Mouse (Mus musculus): ENCODE measurements around the gene Tex37. TPM values are rescaled to one million over a fixed set of nuclear protein-coding genes. Genes with fewer than 3 reads are reported as not detected.
A peak's percentile ranks its signal among the peaks of the same experiment; 100 is the strongest.

Tex37 gene
- polyA plus RNA-seq, 1 experiment from 2014 or later = not detected

DNA sequence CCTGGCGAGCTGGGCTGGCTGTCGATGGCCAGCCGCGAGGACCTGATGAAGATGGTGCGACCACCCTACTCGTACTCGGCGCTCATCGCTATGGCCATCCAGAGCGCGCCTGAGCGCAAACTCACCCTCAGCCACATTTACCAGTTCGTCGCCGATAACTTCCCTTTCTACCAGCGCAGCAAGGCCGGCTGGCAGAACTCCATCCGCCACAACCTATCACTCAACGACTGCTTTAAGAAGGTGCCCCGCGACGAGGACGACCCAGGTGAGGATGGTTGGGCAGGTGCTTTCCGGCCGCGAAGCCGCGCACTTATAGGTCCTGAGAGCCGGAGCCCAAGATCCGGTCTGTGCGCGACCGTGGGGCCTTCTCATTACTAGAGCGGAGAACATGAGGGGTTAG, 38.2 kb upstream of the Tex37 start:
- peaks cover 72% of the 10 kb centered on the region for H3K27me3 ChIP-seq (replicated peaks; ENCODE audit: control insufficient read depth, insufficient read depth, low read length)

DNA sequence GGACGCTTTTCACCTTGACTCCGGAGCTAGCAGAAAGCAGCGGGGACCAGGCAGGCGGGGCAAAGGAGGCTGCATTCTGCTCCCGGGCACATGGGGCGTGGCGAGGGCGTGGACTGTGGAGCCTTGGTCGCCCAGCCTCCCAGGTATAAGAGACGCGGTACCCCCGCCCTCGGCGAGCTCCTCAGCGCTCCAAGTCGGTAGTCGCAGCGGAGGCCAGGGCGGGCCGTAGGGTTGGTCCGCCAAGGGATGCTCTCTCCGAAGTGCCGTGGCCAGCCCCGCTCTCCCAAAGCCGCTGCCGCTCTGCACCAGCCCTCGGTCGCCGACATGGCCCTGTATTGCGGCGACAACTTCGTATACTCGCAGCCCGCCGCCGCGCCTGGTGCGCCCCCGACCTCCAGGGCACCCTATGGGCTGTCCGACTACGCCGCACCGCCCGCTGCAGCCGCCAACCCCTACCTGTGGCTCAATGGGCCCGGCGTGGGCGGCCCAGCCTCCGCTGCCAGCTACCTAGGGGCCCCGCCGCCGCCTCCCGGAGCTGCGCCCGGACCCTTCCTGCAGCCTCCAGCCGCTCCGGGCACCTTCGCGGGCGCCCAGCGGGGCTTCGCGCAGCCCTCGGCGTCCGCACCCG, 37.7 kb upstream of the Tex37 start, which contains the start of gene Foxi3:
Gene Foxi3 (plus strand): TSS at position 247 of the 628 bp plus-strand sequence.
- H3K27me3 ChIP-seq (replicated peaks; ENCODE audit: control insufficient read depth, insufficient read depth, low read length) = peaks cover 72% of the 10 kb centered on the region

More for the DNA sequence above, 38.2 kb upstream of the Tex37 start:
- Histone ChIP-seq H3K27ac (ENCODE audit: low read depth, low read length) (no peak overlapping the region), H3K9me3 (ENCODE audit: control insufficient read depth) (no peaks in the 10 kb centered on the region), H3K4me3 (ENCODE audit: low read depth, low read length) (peak overlapping the region; percentile 45), H3K36me3 (ENCODE audit: control insufficient read depth, insufficient read depth) (no peaks in the 10 kb centered on the region), H3K4me2 (replicated peaks; ENCODE audit: low read depth) (peak overlapping the region; percentile 77), H3K9ac (ENCODE audit: low read depth, low read length) (no peak overlapping the region), H3K4me1 (replicated peaks; ENCODE audit: control insufficient read depth, insufficient read depth, low read length) (no peaks in the 10 kb centered on the region)
- 2% methylated on average over 34 of the region's 34 CpGs for WGBS
- no peak for ATAC-seq
- TF ChIP-seq CTCF (IDR thresholded peaks at IDR 0.05; ENCODE audit: low read depth) = no peak

DNA sequence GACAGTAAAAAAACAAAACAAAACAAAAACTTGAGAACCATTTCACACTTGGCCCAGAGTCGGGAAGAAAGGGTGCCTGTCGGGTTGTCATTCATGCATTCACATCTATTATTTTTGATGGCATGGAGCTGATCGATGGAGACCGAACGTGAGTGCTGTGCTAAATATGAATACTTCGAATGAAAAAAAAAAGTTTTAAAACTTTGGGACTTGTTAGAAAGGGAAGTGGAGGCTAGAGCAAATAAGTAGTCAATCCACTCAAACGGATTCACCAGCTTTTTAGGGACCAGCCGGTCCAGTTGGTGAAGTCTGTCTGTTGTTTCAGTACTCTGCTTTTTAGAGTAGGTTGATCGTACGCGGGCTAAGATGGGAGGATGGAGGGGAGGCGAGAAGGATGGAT, 37.1 kb upstream of the Tex37 start:
- no peaks in the 10 kb centered on the region for H3K4me1 ChIP-seq (replicated peaks; ENCODE audit: control insufficient read depth, insufficient read depth, low read length)

More for the DNA sequence above, 37.7 kb upstream of the Tex37 start, which contains the start of gene Foxi3:
- under 1% methylated on average over 65 of the region's 67 CpGs for WGBS
- no peak for TF ChIP-seq CTCF (IDR thresholded peaks at IDR 0.05; ENCODE audit: low read depth)
- no peaks in the 10 kb centered on the region for H3K4me1 ChIP-seq (replicated peaks; ENCODE audit: control insufficient read depth, insufficient read depth, low read length)
- ATAC-seq = peak; percentile 64; the same call in 1 of the 2 replicates
- H3K9ac ChIP-seq (ENCODE audit: low read depth, low read length) = no peak within 1 kb of the TSS
- no peaks in the 10 kb centered on the region for H3K9me3 ChIP-seq (ENCODE audit: control insufficient read depth)
- H3K27ac ChIP-seq (ENCODE audit: low read depth, low read length) = no peak within 1 kb of the TSS
- peak within 1 kb of the TSS; percentile 77 for H3K4me2 ChIP-seq (replicated peaks; ENCODE audit: low read depth)
- peak within 1 kb of the TSS; percentile 45 for H3K4me3 ChIP-seq (ENCODE audit: low read depth, low read length)
- H3K36me3 ChIP-seq (ENCODE audit: control insufficient read depth, insufficient read depth) = no peaks in the 10 kb centered on the region

DNA sequence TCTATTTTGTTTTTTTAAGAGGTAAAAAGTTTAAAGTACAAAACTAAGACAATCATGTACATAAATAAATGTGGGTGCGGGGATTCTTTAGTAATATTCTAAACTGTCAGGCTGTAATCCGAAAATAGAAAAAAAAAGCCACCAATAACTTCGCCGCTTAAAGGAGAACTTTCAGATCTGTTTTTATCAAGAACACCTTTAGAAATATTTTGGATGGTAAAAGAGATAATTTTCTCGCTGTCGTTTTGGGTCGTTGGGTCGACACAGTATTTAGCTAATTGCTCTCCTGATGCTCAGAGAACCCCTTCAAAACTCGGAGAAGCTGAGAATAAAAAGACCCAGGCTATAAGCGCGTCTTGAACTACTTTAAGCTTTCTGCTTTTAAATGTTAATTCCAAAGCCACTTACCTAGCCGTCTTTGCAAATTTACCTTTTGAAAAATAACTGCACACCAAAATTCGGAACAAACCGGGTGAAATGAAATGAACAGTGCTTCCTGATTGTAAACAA, 36.6 kb upstream of the Tex37 start:
- Histone ChIP-seq H3K4me1 (replicated peaks; ENCODE audit: control insufficient read depth, insufficient read depth, low read length) (no peaks in the 10 kb centered on the region), H3K4me2 (replicated peaks; ENCODE audit: low read depth) (no peak overlapping the region), H3K9ac (ENCODE audit: low read depth, low read length) (no peak overlapping the region), H3K9me3 (ENCODE audit: control insufficient read depth) (no peaks in the 10 kb centered on the region), H3K36me3 (ENCODE audit: control insufficient read depth, insufficient read depth) (no peaks in the 10 kb centered on the region), H3K4me3 (ENCODE audit: low read depth, low read length) (no peak overlapping the region), H3K27me3 (replicated peaks; ENCODE audit: control insufficient read depth, insufficient read depth, low read length) (peaks cover 69% of the 10 kb centered on the region), H3K27ac (ENCODE audit: low read depth, low read length) (no peak overlapping the region)
- no peak for TF ChIP-seq CTCF (IDR thresholded peaks at IDR 0.05; ENCODE audit: low read depth)
- no peak for ATAC-seq
- WGBS = 5% methylated on average over 14 of the region's 14 CpGs

More for the DNA sequence above, 37.1 kb upstream of the Tex37 start:
- Histone ChIP-seq H3K4me2 (replicated peaks; ENCODE audit: low read depth) (peak overlapping the region; percentile 77), H3K27ac (ENCODE audit: low read depth, low read length) (no peak overlapping the region), H3K9me3 (ENCODE audit: control insufficient read depth) (no peaks in the 10 kb centered on the region), H3K36me3 (ENCODE audit: control insufficient read depth, insufficient read depth) (no peaks in the 10 kb centered on the region), H3K27me3 (replicated peaks; ENCODE audit: control insufficient read depth, insufficient read depth, low read length) (peaks cover 72% of the 10 kb centered on the region), H3K9ac (ENCODE audit: low read depth, low read length) (no peak overlapping the region), H3K4me3 (ENCODE audit: low read depth, low read length) (peak overlapping the region; percentile 45)
- no peak for ATAC-seq
- TF ChIP-seq CTCF (IDR thresholded peaks at IDR 0.05; ENCODE audit: low read depth) = no peak
- WGBS = 3% methylated on average over 12 of the region's 12 CpGs

DNA sequence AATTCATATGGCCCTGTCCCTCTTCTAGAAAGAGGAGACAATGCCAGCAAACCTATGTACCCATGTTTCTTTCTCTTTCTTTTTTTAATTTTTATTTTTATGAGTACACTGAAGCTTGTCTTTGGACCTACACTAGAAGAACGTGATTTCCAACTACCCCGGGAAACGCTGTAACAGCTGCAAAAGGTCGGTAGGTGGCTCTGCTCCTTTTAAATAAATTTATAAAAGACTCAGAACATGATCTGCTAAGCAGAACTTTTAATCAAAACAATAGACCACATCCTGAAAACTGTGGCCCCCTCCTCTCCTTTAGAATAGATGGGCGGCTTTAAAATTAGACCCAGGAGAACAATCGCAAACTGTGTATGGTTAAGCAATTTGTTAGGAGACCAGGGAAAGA, 35.3 kb upstream of the Tex37 start:
- Histone ChIP-seq H3K27me3 (replicated peaks; ENCODE audit: control insufficient read depth, insufficient read depth, low read length) (peaks cover 61% of the 10 kb centered on the region), H3K9ac (ENCODE audit: low read depth, low read length) (no peak overlapping the region), H3K4me1 (replicated peaks; ENCODE audit: control insufficient read depth, insufficient read depth, low read length) (no peaks in the 10 kb centered on the region), H3K4me3 (ENCODE audit: low read depth, low read length) (no peak overlapping the region), H3K4me2 (replicated peaks; ENCODE audit: low read depth) (no peak overlapping the region), H3K36me3 (ENCODE audit: control insufficient read depth, insufficient read depth) (no peaks in the 10 kb centered on the region), H3K27ac (ENCODE audit: low read depth, low read length) (no peak overlapping the region), H3K9me3 (ENCODE audit: control insufficient read depth) (no peaks in the 10 kb centered on the region)
- 9% methylated on average over 6 of the region's 6 CpGs for WGBS
- TF ChIP-seq CTCF (IDR thresholded peaks at IDR 0.05; ENCODE audit: low read depth) = peak; percentile 56
- no peak for ATAC-seq

DNA sequence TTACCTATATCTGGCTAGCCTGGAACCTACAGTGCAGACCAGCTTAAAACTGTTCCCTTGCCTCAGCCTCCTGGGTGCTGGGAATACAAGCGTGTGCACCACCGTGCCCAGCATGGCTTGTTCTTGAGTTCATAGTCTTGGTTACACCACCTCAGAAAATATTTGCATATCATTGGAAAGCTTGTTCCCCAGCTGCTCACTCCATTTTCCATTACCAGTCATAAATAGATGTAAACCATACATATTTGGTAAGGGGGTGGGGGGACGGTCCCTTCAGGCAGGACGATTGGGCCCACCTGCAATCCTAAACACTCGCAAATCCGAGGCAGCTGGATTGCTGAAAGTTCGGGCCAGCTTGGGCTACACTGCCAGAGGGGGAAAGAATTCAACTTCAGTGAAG, 34.5 kb upstream of the Tex37 start:
- Histone ChIP-seq H3K9ac (ENCODE audit: low read depth, low read length) (no peak overlapping the region), H3K27me3 (replicated peaks; ENCODE audit: control insufficient read depth, insufficient read depth, low read length) (peaks cover 54% of the 10 kb centered on the region), H3K9me3 (ENCODE audit: control insufficient read depth) (no peaks in the 10 kb centered on the region), H3K36me3 (ENCODE audit: control insufficient read depth, insufficient read depth) (no peaks in the 10 kb centered on the region), H3K4me2 (replicated peaks; ENCODE audit: low read depth) (no peak overlapping the region), H3K4me3 (ENCODE audit: low read depth, low read length) (no peak overlapping the region), H3K4me1 (replicated peaks; ENCODE audit: control insufficient read depth, insufficient read depth, low read length) (no peaks in the 10 kb centered on the region), H3K27ac (ENCODE audit: low read depth, low read length) (no peak overlapping the region)
- no peak for ATAC-seq
- WGBS = 67% methylated on average over 7 of the region's 7 CpGs
- TF ChIP-seq CTCF (IDR thresholded peaks at IDR 0.05; ENCODE audit: low read depth) = no peak

Measured in intestine, postnatal 0 days (tissue).